Mouse (Mus musculus) layer of hippocampus, postnatal 14 days (tissue): ENCODE results near the gene Maml1. TPM values are rescaled to one million over a fixed set of nuclear protein-coding genes. Genes with fewer than 3 reads are reported as not detected.

Experiments used
- DNase-seq, 2 experiments: peaks; one replicate each; pipeline ENCODE4 v3.0.0; 2021 to 2022; ENCODE audit warnings: low spot score in 2 of 2, mixed read lengths in 1 of 2
- total RNA-seq, 2 experiments: library from RNA; stranded (reverse); gene quantifications; 2 replicates each; pipeline ENCODE4 v1.2.3; 2021

Gene Maml1
- total RNA-seq, 2 experiments from 2014 or later, result 9.6 to 10.5 TPM

DNA sequence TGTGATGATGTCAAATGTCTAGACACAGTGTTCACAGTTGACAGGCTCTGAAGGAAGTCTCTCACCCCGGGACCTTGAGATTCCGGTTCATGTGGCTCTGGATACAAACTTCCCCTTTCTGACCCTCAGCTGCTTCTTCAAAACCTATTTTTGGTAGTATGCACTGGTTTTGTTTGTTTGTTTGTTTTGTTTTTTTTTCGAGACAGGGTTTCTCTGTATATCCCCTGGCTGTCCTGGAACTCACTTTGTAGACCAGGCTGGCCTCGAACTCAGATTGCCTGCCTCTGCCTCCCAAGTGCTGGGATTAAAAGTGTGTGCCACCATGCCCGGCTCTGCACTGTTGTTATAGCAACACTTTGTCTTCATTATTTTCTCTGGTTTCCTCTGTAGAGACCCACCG, 48.2 kb downstream of the Maml1 start:
- no peak for DNase-seq

- DNase-seq, result peak in 1 of 2 experiments; percentile 4
Observed at GRCm38 (mm10) chr11:50240235-50240911, 51.7 kb downstream of the Maml1 start.

- peak in 1 of 2 experiments; percentile 4 for DNase-seq
Observed at GRCm38 (mm10) chr11:50238821-50239791, 53.0 kb downstream of the Maml1 start.

DNA sequence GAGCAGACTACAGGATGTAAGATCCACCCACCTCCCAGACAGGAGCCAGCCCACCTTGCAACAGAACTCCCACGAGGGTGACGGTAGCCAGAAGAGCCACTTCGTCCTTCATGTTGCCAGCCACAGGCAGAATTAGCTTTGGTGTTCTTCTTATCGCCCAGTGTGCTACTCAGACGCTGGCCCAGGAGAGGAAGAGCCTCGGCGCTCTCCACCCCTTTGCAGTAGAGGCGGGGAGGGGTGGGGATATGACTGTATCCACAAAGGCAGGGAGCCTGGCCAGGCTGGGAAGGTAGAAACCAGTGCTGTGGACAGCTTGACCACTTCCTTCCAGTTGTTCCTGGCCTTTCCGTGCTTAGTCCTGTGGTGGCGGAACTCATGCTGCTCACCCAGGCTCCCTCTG, 53.8 kb downstream of the Maml1 start, which contains the start of gene Ltc4s:
Gene Ltc4s, minus strand, starts transcription at position 293 of the 400 bp plus-strand sequence.
- no peak for DNase-seq

- DNase-seq, result no peak
Observed at GRCm38 (mm10) chr11:50236937-50237835, 54.9 kb downstream of the Maml1 start.

- peak; percentile 71 to 87 for DNase-seq
Observed at GRCm38 (mm10) chr11:50236540-50236936, 55.6 kb downstream of the Maml1 start.

- no peak for DNase-seq
Observed at GRCm38 (mm10) chr11:50234606-50235005, 57.5 kb downstream of the Maml1 start.

- DNase-seq, result no peak
Observed at GRCm38 (mm10) chr11:50233993-50234392, 58.1 kb downstream of the Maml1 start.

DNA sequence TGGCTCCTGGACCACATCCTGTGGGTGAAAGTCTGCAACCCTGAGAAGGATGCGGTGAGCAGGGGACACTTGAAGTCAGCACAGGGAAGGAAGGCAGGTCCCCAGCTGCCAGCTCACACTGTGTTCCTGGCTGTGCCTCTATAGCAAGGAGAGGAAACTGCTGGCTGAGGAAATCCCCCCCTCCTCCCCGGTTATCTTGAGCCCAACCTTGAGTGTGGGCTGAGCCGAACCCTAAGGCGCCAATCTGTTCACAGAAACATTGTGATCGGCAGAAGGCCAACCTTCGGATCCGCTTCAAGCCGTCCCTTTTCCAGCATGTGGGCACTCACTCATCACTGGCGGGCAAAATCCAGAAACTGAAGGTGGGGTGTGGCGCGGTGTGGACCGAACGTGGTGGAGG, 59.1 kb downstream of the Maml1 start:
- DNase-seq, result no peak

GRCm38 (mm10) chr11:50231411-50231810, 60.7 kb downstream of the Maml1 start:
- peak in 1 of 2 experiments; percentile 67 for DNase-seq

DNA sequence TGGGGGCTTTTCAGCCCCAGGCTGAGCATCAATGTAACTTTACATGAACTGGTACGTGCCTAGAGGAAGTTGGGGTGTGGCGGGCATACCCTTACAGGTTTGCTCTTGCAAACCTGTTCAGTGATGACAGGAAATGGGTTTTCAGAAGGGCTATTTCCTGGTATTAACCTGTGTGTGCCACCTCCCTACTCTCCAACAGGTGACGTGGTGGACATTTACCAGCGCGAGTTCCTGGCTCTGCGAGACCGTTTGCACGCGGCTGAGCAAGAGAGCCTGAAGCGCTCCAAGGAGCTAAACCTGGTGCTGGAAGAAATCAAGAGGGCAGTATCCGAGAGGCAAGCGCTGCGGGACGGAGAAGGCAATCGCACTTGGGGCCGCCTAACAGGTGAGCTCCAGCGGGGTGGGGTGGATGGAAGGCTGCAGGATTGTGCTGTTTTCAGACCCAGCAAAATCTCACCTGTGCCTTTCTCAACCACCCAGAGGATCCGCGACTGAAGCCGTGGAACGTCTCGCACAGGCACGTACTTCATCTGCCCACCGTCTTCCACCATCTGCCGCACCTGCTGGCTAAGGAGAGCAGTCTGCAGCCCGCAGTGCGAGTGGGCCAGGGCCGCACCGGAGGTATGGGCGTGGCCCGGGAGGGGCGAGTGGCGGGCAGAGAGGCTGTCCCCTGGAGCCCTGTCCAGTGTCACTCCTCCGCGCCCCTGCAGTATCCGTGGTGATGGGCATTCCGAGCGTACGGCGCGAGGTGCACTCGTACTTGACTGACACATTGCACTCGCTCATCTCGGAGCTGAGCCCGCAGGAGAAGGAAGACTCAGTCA, 61.4 kb downstream of the Maml1 start:
- DNase-seq, result no peak

DNA sequence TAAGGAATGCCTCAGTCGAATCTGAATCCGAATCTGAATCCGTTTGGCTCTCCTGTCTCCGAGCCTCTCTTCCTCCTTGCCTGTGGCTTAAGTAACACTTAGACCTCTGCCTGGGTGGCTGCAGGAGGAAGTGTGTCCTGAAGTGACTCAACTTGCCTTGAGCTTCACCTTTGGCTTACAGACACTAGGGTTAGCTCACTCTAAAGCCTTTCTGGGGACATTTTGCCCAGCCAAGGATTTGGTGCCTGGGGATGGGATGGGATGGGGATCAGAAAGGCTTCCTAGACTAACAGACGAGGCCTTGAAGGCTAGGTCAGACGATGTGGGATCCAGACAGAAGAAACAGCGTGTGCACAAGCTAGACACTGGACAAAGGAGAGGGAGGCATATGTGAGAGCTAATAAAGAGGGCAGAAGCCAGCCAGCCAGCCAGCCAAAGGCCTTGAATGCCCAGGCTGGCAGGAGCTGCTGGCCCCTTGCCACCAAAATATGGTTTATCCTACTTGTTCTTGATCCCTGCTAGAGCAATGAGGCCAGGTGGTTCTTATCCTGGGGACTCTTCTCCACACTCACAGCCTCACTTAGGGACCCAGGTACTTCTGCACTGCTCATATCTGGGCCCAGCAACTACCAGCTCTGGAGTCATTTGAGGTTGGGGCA, 62.7 kb downstream of the Maml1 start:
- no peak for DNase-seq

DNA sequence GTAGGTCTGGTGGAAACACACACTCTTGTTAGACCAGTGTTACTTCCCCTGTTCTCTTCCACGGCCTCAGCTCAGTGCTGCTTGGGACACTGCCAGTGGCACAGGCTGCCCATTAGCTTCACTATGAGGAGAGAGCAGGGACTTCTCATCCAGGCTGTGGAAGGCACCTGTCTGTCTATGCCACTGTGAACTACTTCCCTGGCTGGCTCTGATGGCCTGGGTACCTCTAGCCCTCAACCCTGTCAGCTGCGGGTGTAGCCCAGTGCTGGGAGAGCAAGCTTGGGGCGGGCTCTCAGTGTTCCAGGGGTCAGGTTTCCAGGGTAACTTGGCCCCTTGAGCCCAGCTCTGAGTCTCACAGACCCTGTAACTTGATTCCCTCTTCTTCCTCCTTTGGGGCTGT, 63.3 kb downstream of the Maml1 start:
- no peak for DNase-seq

DNA sequence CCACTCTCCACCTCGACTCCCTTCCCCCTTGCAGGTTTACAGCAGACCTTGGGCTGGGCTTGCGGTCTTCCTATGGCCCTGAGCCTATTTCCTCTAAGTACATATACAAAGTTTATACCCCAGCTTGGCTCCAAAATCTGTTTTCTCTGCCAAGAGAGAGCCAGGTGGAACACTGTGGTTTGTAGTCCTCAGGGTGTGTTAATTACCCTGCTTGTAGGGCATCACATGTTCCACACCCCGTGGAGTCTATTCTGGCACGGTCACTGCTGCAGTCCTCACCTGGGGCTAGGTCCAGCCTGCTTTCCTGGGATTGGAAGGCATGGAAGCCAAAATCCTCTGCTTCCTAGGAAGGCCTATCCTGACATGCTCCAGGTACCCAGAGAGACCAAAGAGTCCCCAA, 64.4 kb downstream of the Maml1 start:
- no peak for DNase-seq

- no peak for DNase-seq
Observed at GRCm38 (mm10) chr11:50227226-50227625, 64.9 kb downstream of the Maml1 start.

GRCm38 (mm10) chr11:50226406-50226805, 65.7 kb downstream of the Maml1 start:
- no peak for DNase-seq

GRCm38 (mm10) chr11:50225611-50226378, 66.3 kb downstream of the Maml1 start:
- no peak for DNase-seq

DNA sequence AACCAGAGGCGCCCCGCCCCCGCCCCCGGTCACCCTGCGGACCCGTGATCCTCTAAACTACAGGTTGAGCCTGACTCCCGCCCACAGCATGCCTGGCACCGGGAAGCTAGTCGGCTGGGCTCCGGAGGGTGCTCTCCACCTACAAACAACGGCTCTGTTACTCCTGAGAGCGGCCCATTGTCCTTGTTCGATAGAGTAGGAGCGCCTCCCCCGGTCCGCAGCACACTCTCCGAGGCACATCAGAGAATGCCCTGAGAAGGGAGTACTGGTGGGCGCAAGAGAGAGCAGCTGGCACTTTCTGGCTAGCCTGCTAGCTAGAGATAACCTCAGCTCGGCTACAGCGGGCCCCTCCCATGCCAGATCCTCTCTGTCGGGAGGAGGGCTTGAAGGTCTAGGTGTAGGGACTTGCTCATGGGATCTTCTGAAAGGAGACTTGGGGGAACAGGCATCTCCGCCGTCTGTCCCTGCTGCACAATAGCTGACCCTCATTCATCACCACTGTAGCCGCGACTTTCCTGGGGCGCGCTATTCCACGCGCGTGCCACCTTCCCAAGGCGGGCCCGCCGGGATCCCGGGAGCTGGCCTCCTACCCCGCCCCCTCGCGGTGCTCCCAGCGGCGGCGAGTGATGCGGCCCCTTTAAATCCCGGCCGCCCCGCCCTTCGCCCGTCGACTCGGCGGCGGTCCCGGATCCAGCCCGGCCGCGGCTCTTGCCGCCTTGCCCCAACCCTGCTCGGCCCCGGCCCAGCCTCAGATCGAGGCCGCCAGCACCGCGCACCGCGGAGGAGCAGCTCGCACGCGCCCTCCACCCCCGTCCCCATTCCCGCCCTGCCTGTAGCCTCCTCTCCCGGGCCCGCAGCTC, 67.2 kb downstream of the Maml1 start:
- peak; percentile 84 to 85 for DNase-seq
